Comparison of ENCODE assay signal across 24 mouse cellular contexts in the genomic region with DNA sequence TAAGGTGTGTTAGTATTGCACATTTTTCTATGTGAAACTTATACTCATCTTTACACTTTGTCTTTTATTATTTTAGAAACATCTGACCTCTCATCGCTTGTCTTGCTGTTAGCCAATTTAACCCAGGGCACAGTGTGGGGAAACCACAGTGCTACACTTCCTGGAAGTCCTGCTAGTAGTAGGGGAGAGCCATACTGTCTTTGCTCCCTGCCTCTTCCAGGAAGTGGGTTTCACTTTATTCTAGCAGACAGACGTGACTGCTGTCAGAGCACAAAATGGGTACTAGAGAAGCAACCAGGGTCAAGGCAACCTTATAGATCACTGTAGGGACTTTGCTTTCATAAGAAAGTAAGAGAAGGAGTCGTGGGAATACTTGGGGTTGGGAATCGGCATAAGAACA. TPM values are rescaled to one million over a fixed set of nuclear protein-coding genes. Genes with fewer than 3 reads are reported as not detected.
A peak's percentile ranks its signal among the peaks of the same experiment; 100 is the strongest.
DNase-seq lines count a peak whose midpoint lies in the region; ATAC-seq and TF ChIP-seq lines count a peak whose summit lies in the region.
"Had no signal": no experiment of that assay in that cellular context is flagged by ENCODE, and none has a peak within 500 bp of the region (broad histone marks: within the 10 kb centered on the region; RNA-seq: fewer than 3 reads in every experiment).

No protein-coding gene starts in this region.

- TF ChIP-seq CTCF in CH12.LX (conservative IDR thresholded peaks at IDR 0.05 in 1 of 2, IDR thresholded peaks at IDR 0.05 in 1 of 2; ENCODE audit: low read depth in 2 of 2, low read length in 2 of 2): no peak

- DNase-seq in CH12.LX (ENCODE audit: extremely low read depth): no peak
- DNase-seq in induced T-regulatory cell, adult 2 months (ENCODE audit: low read depth): peak; percentile 56
- DNase-seq in thymus, postnatal 36 days: peak; percentile 29 to 45
- no peak for DNase-seq in heart, adult 18-20 months
- no peak for DNase-seq in kidney, postnatal 14 days
- DNase-seq in ovary, adult 18-20 months (ENCODE audit: low spot score): no peak
- no peak for DNase-seq in ovary, postnatal 36 days (ENCODE audit: low spot score)
- DNase-seq: adrenal gland, postnatal 10 days; cerebellum, postnatal 10 days; gastrocnemius, postnatal 36 days; heart, postnatal 10 days; layer of hippocampus, postnatal 36 days; left cerebral cortex, postnatal 4 days; liver, postnatal 0 days; lung, postnatal 14 days; spleen, adult 18-20 months had no signal

- H3K27me3 ChIP-seq in CH12.LX (replicated peaks): no peaks in the 10 kb centered on the region
- H3K27me3 ChIP-seq: embryonic facial prominence, embryonic 13.5 days; neural tube, embryonic 12.5 days; stomach, embryonic 15.5 days had no signal

- H3K36me3 ChIP-seq in CH12.LX (replicated peaks in 1 of 2; ENCODE audit: control insufficient read depth in 1 of 2, insufficient read depth in 1 of 2, low read length in 1 of 2): no peaks in the 10 kb centered on the region
- H3K36me3 ChIP-seq: embryonic facial prominence, embryonic 13.5 days; kidney, embryonic 15.5 days; neural tube, embryonic 12.5 days; stomach, embryonic 15.5 days had no signal

- peaks cover 3% of the 10 kb centered on the region in 2 experiments; a peak in 2 of 4 replicates for H3K4me1 ChIP-seq in CH12.LX (ENCODE audit: control insufficient read depth in 1 of 2, insufficient read depth in 2 of 2)
- H3K4me1 ChIP-seq: embryonic facial prominence, embryonic 13.5 days; kidney, embryonic 15.5 days; neural tube, embryonic 12.5 days; stomach, embryonic 15.5 days had no signal

- TF ChIP-seq POLR2A in CH12.LX (IDR thresholded peaks at IDR 0.05; ENCODE audit: low read depth, low read length): no peak

- H3K9me3 ChIP-seq in CH12.LX (replicated peaks; ENCODE audit: low read length): no peaks in the 10 kb centered on the region
- H3K9me3 ChIP-seq: embryonic facial prominence, embryonic 13.5 days; kidney, embryonic 15.5 days; neural tube, embryonic 12.5 days; stomach, embryonic 15.5 days had no signal

- peak; percentile 26; the same call in 1 of the 2 replicates for ATAC-seq in neutrophil, adult 5-6 weeks (ENCODE audit: extremely low read depth, insufficient number of reproducible peaks, low FRiP score, poor library complexity, severe bottlenecking)
- ATAC-seq: forebrain, embryonic 16.5 days; liver, postnatal 0 days; midbrain, embryonic 16.5 days had no signal

- no peaks in the 10 kb centered on the region for H3K79me2 ChIP-seq in CH12.LX (replicated peaks; ENCODE audit: control insufficient read depth, extremely low read depth, insufficient read depth, poor library complexity, severe bottlenecking)

- no peak overlapping the region for H3K27ac ChIP-seq in CH12.LX (ENCODE audit: insufficient read depth, low read depth)
- H3K27ac ChIP-seq: embryonic facial prominence, embryonic 13.5 days; kidney, embryonic 15.5 days; neural tube, embryonic 12.5 days; stomach, embryonic 15.5 days had no signal

- dilution Hi-C loops in CH12.LX (cut with MboI; ENCODE audit: extremely low pct_ligation_motif_present, extremely low pct_unique_long_range_greater_than_20kb, low sequenced_read_pairs): no loop called here

- in situ Hi-C loops in CH12.LX (cut with MboI; ENCODE audit: low pct_ligation_motif_present, low pct_unique_long_range_greater_than_20kb, low sequenced_read_pairs): no loop called here

- H3K4me3 ChIP-seq in CH12.LX (replicated peaks in 1 of 3; ENCODE audit: low read depth in 2 of 3, low read length in 2 of 3, poor library complexity in 1 of 3): no peak overlapping the region
- H3K4me3 ChIP-seq: embryonic facial prominence, embryonic 13.5 days; kidney, embryonic 15.5 days; neural tube, embryonic 12.5 days; stomach, embryonic 15.5 days had no signal

- H3K9ac ChIP-seq in CH12.LX (ENCODE audit: insufficient read depth, low read depth): peak overlapping the region; percentile 24; the same call in 1 of the 2 replicates
- H3K9ac ChIP-seq: embryonic facial prominence, embryonic 13.5 days; kidney, embryonic 15.5 days; liver, postnatal 0 days; neural tube, embryonic 12.5 days; stomach, embryonic 15.5 days had no signal

- no peak overlapping the region for H3K4me2 ChIP-seq in CH12.LX (ENCODE audit: insufficient read depth, low read depth, poor library complexity, severe bottlenecking)
- H3K4me2 ChIP-seq: embryonic facial prominence, embryonic 13.5 days; heart, embryonic 11.5 days; kidney, embryonic 15.5 days; neural tube, embryonic 12.5 days; stomach, embryonic 15.5 days had no signal

- TF ChIP-seq EP300 in CH12.LX (IDR thresholded peaks at IDR 0.05; ENCODE audit: low read length): no peak

- no peak for TF ChIP-seq RAD21 in CH12.LX (IDR thresholded peaks at IDR 0.05; ENCODE audit: low read depth, low read length)

TF ChIP-seq in CH12.LX, 34 proteins besides CTCF, POLR2A, EP300 and RAD21:
- no peak for TF ChIP-seq ZKSCAN1 (IDR thresholded peaks at IDR 0.05; ENCODE audit: borderline replicate concordance, low read depth, low read length)
- TF ChIP-seq ELF1 (IDR thresholded peaks at IDR 0.05; ENCODE audit: low read depth, low read length): peak; percentile 71
- no peak for TF ChIP-seq MXI1 (IDR thresholded peaks at IDR 0.05; ENCODE audit: low read depth, low read length)

RNA-seq across cellular contexts. Expression of gene Det1, which starts 7.0 kb away (rescaled TPM):
- 12.6 and 12.9 TPM in 2 replicates for total RNA-seq in CH12.LX (2012; rRNA removed)
- 11.9 and 14.3 TPM in 2 replicates for total RNA-seq in CH12.LX (2014; rRNA removed)
- 9.5 and 12.2 TPM in 2 replicates for polyA plus RNA-seq in CH12.LX (2012; ENCODE audit: insufficient read length, low read depth)
- 11.1 and 14.5 TPM in 2 replicates for total RNA-seq in neutrophil, adult 5-6 weeks (2017)
- total RNA-seq in heart, adult 18-20 months (2021): 10 to 100 TPM; 13.9 to 16.5 TPM

RNA-seq across cellular contexts. Expression of gene Aen, which starts 41.6 kb away (rescaled TPM):
- total RNA-seq in CH12.LX (2012; rRNA removed): 69.1 and 93.5 TPM in 2 replicates
- total RNA-seq in CH12.LX (2014; rRNA removed): 72.9 and 73.3 TPM in 2 replicates
- polyA plus RNA-seq in CH12.LX (2012; ENCODE audit: insufficient read length, low read depth): 74.2 and 88.9 TPM in 2 replicates
- 23.9 and 41.3 TPM in 2 replicates for total RNA-seq in neutrophil, adult 5-6 weeks (2017)
- total RNA-seq in heart, adult 18-20 months (2021): 10 to 100 TPM; 35.8 to 37.0 TPM

RNA-seq across cellular contexts. Expression of gene Isg20, which starts 59.2 kb away (rescaled TPM):
- total RNA-seq in CH12.LX (2012; rRNA removed) (35.0 and 44.2 TPM in 2 replicates), CH12.LX (2014; rRNA removed) (5.6 and 6.9 TPM in 2 replicates)
- polyA plus RNA-seq in CH12.LX (2012; ENCODE audit: insufficient read length, low read depth): 19.9 and 21.3 TPM in 2 replicates
- 79.6 and 101 TPM in 2 replicates for total RNA-seq in neutrophil, adult 5-6 weeks (2017)
- 1 to 10 TPM; 6.3 to 7.0 TPM for total RNA-seq in heart, adult 18-20 months (2021)

Comparison
In these comparisons a context has a peak if more than half of its experiments do, and no peak if none do; other contexts are left out.
1. DNase-seq: peak in induced T-regulatory cell, adult 2 months (single experiment) and thymus, postnatal 36 days (2 of 2); none in CH12.LX (single experiment), heart, adult 18-20 months (0 of 2), kidney, postnatal 14 days (single experiment), ovary, adult 18-20 months (single experiment) and ovary, postnatal 36 days (single experiment).